Mouse (Mus musculus) cerebellum, postnatal 10 days (tissue): ENCODE measurements around the gene Rbm28.
"Not testable (repeated sequence)": the region's sequence is repeated elsewhere in the genome, so short reads cannot be mapped to it uniquely, and the experiment has no call there.

Source experiments
- DNase-seq, 2 experiments: peaks; one replicate each; pipeline ENCODE4 v3.0.0; 2021; ENCODE audit warnings: mixed read lengths in 2 of 2

Rbm28 gene

DNA sequence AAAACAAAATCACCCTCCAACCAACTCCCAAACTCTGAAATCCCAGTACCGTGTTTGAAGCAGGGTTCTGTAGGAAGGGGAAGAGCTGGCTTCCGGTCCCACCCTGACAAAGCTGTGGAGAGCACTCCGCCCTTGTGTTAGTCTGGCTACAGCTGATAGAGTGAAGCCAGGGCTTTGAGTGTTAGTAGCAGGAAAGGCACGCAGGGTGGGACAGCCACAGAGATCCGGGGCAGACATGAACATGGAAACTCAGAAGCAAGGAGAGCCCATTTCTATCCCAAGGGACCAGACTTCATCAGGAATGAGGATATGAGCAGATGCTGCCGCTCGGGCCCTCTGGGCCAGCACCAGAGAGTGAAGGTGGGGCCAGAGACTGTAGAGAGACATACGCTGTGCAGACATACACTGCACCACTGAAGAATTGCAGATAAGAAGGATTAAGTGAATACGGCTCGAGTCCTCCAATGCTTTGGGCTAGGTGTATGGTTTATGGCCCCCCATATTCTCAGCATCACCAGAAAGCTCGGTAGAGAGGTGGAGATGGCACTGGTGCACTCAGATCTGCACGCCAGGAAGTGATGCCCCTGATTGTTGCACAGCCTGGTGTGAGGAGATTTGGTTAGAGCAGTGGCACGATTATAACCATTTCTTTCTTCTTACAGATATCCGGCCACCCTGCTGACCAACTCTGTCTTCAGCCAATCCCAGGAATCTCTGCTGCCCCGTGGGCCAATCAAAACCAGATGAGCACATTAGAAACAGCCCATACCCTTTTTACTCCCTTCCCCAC lies 29.4 kb upstream of the Rbm28 start:
- peak in 1 of 2 experiments; percentile 1 for DNase-seq

DNA sequence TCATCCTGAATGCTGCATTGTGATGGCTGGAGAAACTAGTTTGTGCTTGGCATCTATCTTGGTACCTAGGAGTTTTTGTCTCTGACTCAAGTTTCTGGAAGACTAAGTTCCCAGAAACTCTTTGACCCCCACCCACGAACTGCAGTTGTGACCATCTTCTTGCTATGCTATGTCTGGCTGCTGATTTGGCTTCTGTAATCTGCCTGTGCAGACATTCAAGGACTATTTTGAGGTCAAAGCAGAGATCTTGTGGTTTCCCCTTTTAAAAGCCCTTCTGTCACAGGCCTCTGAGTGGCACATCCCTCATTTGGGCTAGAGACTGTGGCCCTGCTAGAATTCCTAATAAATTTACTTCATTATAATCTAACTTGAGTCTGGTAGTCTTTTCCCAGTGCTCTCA lies 23.1 kb upstream of the Rbm28 start:
- peak in 1 of 2 experiments; percentile 0 for DNase-seq

DNA sequence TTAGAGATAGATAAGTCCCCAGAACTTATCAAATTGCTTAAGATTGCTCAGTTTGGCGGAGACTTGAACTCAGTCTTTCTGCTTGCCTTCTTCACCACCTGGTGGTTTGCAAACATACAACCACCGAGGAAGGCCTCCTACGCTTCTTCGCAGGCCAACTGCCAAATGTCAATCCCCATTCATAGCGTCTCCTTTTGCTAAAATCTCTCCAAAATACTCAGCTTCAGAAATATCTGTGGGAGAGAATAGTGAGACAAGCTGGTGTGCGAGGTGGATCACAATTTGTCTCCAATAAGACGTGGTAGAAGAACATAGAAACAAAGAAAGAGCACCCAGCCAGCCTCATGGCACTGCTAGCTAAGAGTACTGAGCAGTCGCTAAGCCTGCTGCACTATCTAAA lies 15.0 kb upstream of the Rbm28 start:
- DNase-seq: no peak

DNA sequence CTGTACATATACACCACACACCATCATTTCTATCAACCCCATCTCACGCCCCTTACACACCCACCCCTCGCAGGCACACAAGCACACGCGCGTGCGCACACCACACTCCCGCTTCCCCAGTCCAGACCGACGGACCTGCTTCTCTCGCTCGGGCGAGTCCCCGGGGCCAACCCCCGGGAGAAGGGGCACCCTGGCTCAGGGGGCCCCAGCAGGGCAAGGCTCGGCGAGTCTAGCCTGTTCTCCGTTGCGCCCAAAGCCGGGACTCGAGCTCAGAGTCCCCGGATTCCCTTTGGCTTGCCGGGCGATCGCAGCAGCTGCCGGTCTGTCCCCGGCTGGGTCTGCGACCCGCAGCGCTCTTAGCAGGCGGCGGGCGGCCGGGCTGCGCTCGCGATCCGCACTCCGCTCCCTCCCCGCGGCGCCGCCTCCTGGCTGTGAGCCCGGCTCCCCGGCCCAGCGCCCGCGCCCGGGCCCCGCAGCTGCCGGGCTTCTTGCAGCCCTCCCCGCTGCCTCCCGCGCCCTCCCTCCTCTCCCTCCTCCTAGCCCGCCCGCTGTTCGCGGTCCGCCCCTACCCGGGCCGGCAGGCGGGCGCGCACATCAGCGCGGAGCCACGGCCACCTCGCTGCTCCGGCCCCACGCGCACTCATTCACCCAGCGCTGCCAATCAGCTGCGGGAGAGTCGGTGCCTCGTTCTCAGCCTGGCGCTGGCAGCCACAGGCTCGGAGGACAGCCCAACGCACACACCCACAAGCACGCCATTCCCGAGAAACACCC lies 14.3 kb upstream of the Rbm28 start, which contains the start of gene Prrt4:
TSS of gene Prrt4 (minus strand) at position 697 of the 771 bp plus-strand sequence.
- peak; percentile 76 to 81 for DNase-seq

DNA sequence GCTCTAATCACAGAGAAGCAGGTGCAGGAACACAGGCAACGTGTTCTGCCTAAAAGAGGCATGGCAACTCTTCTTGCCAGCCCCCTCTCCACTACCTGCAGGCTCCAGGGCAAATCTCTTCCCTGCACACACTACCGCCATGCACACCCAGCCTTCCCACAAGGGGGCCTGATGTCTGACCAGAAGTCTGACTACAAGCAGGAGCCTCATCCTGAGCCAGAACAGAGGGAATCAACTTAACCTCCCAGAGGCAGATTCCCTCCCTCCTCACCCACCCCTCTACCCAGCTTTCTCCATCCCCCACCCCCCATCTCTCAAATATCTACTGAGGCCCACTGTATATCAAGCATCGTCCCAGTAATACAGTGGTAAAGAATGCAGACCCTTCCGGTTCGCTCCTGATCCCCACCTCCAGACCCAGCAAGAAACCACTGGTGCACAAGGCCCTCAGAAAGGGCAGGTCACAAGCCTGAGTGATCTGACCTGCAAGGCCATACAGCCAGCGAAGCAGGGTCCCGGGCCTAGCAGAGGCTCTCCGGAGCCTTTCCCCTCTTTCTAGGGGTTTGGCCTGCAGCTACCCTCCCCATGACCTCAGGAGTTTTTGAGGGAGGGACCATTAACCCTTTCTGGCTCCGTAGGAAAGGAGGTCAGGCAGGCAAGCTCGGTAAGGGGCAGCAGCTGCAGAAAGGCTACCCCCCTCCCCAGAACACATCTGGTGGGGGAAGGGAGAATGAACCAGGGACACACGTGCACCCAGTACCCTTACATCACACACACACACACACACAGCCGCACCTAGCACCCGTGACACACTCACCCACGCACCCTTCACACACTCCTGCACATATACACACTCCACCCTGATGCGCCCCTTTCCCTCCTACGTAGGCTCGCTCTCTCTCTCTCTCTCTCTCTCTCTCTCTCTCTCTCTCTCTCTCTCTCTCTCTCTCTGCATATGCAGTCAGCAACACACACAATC lies 13.4 kb upstream of the Rbm28 start:
- no peak for DNase-seq

DNA sequence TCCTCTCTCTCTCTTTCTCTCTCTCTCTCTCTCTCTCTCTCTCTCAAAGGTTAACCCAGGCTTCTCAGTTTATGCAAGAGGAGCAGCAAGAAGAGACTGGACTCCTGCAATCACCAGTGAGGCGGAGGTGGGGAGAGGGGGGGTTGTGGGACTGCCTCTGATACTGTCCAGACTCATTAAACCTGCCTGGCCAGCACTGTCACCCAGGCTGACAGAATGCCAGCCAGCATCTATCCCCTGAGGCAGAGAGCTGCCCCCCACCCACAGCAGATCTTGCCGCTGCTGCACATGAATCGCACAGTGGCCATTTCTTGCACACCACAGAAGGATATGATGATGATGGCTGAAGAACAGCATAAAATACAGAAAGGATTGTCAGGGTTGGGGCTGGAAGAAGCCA lies 10.3 kb upstream of the Rbm28 start:
- no peak for DNase-seq

DNA sequence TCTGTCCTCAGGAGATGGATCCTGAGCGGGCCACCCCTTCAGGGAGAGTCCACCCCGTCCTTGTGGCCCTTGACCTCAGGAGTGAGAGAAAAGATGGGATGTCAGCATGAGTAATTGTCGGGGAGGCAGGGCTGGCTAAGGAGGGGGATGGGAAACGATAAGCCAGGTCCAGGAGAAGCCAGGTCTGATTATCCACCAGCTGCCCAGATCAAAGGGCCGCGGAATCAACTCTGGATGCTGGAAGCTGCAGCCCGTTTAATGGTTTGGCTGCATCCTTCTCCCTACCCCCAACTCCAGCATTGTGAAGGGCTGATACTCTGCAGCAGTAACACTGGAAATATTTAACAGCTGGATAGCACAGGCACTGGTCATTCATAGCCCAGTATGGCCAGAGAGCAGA lies 9.6 kb upstream of the Rbm28 start:
- no peak for DNase-seq

DNA sequence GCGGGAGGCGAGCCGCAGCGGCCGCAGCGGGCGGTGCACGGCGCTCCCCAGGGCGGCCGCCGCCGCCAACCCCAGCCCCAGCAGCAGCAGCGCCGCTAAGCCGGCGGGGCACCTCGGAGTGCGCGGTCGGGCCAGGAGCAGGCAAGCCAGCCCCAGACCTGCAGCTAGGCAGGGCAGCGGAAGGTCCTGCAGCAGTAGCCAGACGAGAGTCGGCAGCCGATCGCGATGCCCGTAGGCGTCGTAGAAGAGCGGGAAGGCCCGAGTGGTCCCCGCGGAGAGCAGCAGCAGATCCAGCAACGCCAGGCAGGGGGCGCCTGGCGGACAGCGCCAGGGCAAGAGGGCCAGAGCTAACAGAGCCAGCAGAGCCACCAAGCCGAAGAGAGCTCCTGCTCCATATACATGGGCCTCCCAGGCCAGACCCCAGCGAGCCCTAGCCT lies 6.2 kb upstream of the Rbm28 start:
- DNase-seq: peak; percentile 86

DNA sequence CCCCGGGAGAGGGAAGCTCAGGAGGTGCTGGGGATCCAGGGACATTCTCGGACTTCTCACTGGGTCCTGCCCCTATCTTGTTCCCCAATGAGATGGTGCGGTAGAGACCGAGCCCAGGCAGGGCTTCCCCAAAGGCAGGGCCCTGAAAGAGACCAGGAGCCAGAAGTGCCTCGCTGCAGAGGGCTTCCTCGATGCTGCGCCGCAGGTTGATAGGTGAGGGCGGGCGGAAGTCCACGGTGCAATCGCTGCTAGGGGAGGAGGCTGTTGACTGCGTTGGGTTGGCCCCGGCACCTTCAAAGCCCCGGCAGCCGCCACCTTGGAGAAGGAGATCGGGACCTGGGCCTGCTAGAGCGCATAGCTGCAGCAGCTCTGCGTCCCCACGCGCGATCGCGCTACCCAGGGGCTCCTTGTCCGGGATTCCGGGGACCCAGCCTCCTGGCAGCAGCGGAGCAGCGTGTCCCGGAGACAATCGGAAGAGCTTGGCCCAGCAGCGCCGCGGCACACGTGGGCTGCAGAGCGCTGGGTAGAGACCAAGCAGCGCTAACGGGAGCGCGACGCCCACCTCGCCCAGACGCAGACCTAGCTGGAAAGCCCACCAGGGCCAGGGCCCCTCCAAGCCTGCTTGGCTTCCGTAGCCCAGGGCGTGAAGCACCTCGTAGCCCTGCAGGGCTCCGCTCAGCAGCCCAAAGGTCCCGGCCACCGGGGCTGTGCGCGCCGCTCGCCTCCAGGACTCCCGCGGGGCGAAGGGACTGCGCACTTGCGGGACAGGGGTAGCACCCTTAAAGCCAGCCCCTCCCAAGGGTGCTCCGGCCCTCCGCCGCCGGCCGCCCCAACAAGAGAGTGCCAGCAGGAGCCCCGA lies 5.5 kb upstream of the Rbm28 start:
- DNase-seq: peak; percentile 48 to 57

DNA sequence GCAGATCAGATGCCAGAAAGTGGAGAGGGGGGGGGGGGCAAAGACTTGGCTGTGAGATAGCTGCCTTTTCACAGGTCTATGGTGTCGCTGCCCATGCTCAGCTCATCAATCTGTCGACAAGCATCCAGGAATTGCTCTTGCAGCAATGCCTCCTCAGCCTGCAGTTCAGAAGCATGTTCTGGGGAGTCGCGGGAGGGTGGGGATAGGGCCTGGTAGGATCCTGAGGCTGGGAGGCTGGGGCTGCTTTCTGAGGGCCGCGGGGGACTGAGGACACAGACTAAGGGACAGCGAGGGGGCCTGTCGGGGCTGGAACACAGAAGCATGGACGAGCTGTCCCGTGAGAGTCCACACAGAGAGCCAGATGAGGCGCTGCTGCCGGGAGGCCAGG lies 4.9 kb upstream of the Rbm28 start:
- DNase-seq: peak in 1 of 2 experiments; percentile 23

DNA sequence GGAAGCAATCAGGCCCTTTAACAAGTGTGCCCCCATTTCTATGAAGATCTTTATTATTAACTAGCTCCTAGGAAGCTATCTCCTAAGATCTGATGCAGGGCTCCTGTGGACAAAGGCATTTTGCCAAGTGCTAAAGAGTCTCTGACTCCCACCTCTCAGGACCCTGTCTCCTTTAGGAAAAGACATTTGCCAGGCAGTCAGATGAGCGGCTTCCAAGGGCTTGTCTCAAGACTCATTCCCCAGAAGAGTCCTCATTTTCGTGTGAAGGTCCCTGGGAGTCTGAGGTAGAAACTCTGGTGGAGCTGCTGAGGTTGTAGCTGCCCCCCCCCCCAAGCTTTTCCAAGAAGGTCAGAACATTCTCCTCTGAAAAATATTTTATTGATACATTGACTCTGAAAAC lies 4.1 kb upstream of the Rbm28 start:
- DNase-seq: no peak

DNA sequence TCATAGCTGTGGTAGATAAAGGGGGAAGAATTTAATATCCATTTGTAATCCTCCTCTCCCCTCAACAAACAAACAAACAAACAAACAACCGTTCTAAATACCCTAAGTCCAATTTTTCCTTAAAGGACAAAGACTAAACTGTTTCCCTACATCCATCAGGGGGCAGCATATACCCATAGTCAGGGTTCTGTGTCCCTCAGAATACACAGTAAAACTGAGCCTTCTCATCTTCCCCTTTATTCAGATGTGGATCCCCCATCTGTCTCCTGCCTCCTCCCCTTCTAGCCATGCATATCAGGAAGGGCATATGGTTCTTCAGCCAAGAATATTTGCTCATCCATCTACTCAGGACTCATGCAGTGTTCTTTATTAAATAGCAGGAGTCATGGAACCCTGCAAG lies 1.4 kb upstream of the Rbm28 start:
- DNase-seq: peak; percentile 76 to 82

DNA sequence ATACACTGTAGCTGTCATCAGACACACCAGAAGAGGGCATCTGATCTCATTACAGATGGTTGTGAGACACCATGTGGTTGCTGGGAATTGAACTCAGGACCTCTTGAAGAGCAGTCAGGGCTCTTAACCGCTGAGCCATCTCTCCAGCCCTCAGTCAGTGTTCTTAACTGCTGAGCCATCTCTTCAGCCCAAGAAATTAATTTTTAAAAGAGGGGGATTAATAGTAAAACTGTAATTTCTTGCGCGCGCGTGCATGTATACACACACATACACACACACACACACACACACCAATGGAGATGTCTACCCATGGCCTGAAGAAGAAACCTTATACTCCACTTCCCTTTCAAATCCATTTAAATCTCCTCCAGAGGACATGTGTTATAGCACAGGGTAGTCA lies 3.5 kb downstream of the Rbm28 start:
- not testable (repeated sequence) for DNase-seq

DNA sequence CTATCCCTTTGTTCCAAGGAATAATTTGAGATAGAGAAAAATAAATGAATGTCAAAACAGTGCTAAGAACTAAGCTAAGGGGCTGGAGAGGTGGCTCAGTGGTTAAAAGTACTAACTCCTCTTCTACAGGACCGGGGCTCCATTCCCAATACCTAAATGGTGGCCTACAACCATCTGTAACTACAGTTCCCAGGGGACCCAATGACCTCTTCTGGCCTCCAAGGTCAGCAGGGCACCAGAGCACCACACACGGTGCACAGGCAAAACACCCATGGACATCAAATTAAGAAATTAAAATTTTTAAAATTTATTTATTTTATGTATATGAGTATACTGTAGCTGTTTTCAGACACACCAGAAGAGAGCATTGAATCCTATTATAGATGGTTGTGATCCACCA lies 4.0 kb downstream of the Rbm28 start:
- DNase-seq: no peak

DNA sequence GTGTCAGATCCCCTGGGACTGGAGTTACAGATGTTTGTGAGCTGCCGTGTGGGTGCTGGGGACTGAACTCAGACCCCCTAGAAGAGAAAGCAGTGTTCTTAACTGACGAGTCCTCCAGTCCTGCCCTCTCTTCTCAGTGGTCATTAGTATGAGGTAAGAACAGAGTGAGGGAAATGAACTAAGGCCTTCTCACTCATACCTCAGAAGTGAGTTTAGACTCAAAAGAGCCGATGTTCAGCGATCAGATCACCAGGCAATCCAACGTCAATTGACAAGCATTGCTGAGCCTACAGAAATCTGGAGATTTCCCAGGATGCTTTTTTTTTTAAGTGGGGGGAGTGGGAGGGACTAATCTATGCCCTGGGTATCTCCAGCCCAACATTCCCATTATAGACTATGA lies 8.5 kb downstream of the Rbm28 start:
- no peak for DNase-seq

DNA sequence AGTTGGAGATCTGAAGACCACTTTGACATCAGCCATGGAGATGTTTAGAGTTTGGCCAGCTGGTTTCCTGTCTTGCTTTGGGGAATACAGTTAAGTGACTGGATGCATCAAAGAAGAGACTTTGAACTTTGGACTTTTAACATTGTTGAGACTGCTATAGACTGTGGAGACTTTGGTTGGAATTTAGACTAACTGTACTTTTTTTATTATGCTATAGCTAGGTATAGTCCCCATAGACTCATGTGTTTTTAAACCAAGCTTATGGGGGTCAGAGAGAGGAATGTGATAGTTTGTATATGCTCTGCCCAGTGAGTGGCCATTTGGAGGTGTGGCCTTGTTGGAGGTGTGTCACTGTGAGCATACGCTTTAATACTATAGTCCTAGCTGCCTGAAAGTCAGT lies 14.8 kb downstream of the Rbm28 start:
- no peak for DNase-seq

DNA sequence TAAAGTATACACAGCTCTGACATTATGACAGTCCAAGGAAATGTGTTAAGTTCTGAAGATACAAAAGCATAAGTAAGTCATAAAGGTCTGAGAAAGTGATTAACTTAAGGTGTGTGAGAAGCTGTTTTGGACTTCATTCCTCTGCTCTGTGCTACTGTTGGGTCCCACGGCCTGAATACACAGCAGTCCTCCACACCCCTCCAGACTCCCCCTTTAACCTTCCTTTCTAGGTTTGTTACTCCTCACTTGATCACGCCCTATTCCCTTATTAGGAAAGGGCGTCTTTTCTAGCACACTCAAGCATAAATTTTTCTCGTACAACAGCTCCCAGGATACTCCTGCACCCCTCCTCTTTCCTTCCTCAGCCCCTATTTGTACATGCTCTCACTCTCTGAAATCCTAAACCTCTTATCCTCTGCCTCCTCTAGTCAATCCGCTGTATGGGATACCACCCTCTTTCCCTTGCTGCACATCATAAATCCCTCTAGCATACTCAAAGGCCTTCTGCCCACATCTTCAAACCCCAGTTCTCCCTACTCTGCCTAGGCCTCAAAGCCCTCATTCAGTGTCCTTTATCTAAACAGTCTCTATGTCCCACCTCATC lies 17.3 kb downstream of the Rbm28 start:
- DNase-seq: no peak

DNA sequence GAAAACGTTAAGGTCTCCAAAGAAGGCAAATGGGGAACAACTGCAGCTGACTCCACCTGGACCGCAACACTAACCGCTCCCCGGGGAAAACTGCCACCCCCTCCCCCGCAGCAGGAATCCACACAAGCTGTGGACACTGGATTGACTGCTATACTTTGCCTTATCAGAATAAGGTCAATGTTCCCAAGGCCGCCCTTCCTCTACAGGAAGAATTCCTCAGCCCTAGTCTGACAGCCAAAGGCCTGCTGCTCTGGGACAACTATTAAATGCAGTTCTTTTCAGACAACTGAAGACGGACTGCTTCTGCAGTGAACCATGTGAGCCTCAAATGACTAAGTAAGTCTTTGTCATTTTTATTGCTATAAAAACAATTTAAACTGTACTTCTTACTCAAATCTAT lies 18.2 kb downstream of the Rbm28 start:
- DNase-seq: peak in 1 of 2 experiments; percentile 12

DNA sequence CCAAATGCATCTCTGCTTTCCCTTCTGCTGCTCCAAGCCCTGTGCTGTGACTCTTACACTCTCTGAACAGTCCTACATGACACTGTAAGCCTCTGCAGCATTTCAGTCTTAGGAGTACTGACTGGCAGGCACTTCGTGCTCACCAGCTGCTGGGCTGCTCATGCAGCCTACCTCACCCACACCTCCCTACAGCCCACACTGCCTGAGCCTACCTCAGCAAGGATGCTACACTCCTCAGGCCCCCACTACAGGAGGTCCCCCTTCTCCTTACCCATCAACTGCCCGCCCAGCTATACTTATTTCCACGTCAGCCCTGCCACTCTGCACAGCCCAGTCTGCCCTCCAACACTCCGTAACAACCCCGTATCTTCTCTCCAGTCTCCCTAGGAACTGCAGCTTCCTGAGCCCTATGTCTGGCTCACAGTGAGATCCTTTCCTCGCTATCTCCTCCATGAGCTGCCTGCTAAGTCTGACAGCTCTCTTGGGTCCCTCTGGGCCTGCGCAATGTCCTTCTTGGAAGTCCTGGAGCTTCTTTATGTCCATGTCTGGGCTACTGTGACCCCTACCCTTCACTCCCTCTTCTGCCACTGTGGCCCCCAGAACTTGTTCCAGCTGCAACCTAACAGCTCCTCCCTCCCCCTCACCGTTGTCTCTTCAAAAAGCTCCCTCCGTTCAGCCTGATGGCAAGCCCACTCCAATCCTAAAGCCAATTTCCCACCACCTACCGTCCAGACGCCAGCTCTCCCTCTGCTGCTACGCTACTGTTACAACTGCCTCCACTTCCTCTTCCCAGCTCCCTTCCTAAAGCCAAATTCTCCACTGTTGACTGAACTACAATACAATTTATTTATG lies 19.1 kb downstream of the Rbm28 start:
- DNase-seq: no peak

DNA sequence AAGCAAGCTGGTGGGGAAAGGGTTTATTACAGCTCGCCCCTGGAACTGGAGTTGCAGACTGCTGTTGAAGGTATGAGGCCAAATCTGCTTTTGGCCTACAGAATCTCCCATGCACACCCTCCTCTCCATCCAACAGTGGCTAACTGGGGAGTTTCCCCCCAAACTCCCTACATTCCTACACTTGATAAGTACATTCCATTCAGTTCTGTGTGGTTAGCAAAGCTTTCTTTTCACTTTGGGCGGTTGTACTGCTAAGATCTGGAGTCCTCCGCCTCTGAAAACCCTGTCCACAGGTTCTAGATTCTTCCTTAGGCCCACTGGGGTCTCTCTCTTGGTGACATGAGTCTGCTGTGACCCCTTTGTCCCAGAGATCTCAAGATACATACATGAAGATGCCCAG lies 19.8 kb downstream of the Rbm28 start:
- DNase-seq: no peak

DNA sequence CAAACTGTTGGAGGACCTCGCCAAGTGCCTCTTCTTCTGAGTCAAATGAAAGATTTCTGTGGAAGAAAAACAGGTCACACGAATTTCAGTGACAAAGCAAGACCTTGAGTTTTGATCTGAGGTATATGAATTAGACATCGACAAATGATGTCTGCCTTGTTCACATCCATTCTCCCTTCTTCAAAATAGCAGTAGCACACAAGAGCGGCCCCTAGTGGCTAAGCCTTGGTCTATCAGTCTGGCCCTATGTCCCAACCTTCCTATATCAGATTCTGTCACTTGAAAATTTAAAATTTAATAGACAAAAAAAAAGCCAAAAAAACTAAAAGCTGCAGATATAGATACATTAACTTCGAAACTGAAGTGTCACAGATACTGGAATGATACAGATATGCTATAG lies 21.2 kb downstream of the Rbm28 start:
- peak; percentile 88 to 92 for DNase-seq
